Mouse (Mus musculus): ENCODE measurements around the gene Dph5. TPM values are rescaled to one million over a fixed set of nuclear protein-coding genes. Genes with fewer than 3 reads are reported as not detected.
"Not testable (repeated sequence)": the region's sequence is repeated elsewhere in the genome, so short reads cannot be mapped to it uniquely, and the experiment has no call there.

Dph5 gene
- polyA plus RNA-seq, 1 experiment from 2014 or later, result 30.8 TPM

- no peak overlapping the region for H3K9ac ChIP-seq (replicated peaks; ENCODE audit: low read depth, low read length)
- no peaks in the 10 kb centered on the region for H3K27me3 ChIP-seq (ENCODE audit: control insufficient read depth, insufficient read depth, low read length)
- H3K4me2 ChIP-seq (replicated peaks; ENCODE audit: low read depth, low read length), result no peak overlapping the region
- no peaks in the 10 kb centered on the region for H3K9me3 ChIP-seq (ENCODE audit: control insufficient read depth, low read depth, low read length)
- no peaks in the 10 kb centered on the region for H3K4me1 ChIP-seq (ENCODE audit: control insufficient read depth, insufficient read depth, low read length)
- H3K36me3 ChIP-seq (ENCODE audit: control insufficient read depth, insufficient read depth, low read length), result no peaks in the 10 kb centered on the region
- no peak overlapping the region for H3K27ac ChIP-seq (ENCODE audit: low read length)
- H3K4me3 ChIP-seq (ENCODE audit: low read depth, low read length), result no peak overlapping the region
- 80% methylated on average over 10 of the region's 10 CpGs for WGBS
- ATAC-seq (ENCODE audit: insufficient number of reproducible peaks, insufficient read depth, low FRiP score, low read depth), result no peak
These were observed 32.1 kb upstream of the Dph5 start for GRCm38 (mm10) chr3:115855576-115855975.

GRCm38 (mm10) chr3:115856484-115857022, 31.1 kb upstream of the Dph5 start:
- no peaks in the 10 kb centered on the region for H3K36me3 ChIP-seq (ENCODE audit: control insufficient read depth, insufficient read depth, low read length)
- no peak overlapping the region for H3K4me2 ChIP-seq (replicated peaks; ENCODE audit: low read depth, low read length)
- no peak overlapping the region for H3K27ac ChIP-seq (ENCODE audit: low read length)
- no peaks in the 10 kb centered on the region for H3K4me1 ChIP-seq (ENCODE audit: control insufficient read depth, insufficient read depth, low read length)
- no peaks in the 10 kb centered on the region for H3K9me3 ChIP-seq (ENCODE audit: control insufficient read depth, low read depth, low read length)
- no peaks in the 10 kb centered on the region for H3K27me3 ChIP-seq (ENCODE audit: control insufficient read depth, insufficient read depth, low read length)
- ATAC-seq (ENCODE audit: insufficient number of reproducible peaks, insufficient read depth, low FRiP score, low read depth), result no peak
- no peak overlapping the region for H3K4me3 ChIP-seq (ENCODE audit: low read depth, low read length)
- WGBS, result 34% methylated on average over 8 of the region's 8 CpGs
- H3K9ac ChIP-seq (replicated peaks; ENCODE audit: low read depth, low read length), result no peak overlapping the region

GRCm38 (mm10) chr3:115857436-115857835, 30.2 kb upstream of the Dph5 start:
- H3K4me1 ChIP-seq (ENCODE audit: control insufficient read depth, insufficient read depth, low read length), result no peaks in the 10 kb centered on the region
- no peak overlapping the region for H3K4me2 ChIP-seq (replicated peaks; ENCODE audit: low read depth, low read length)
- no peaks in the 10 kb centered on the region for H3K36me3 ChIP-seq (ENCODE audit: control insufficient read depth, insufficient read depth, low read length)
- ATAC-seq (ENCODE audit: insufficient number of reproducible peaks, insufficient read depth, low FRiP score, low read depth), result no peak
- H3K27me3 ChIP-seq (ENCODE audit: control insufficient read depth, insufficient read depth, low read length), result no peaks in the 10 kb centered on the region
- H3K9me3 ChIP-seq (ENCODE audit: control insufficient read depth, low read depth, low read length), result no peaks in the 10 kb centered on the region
- H3K27ac ChIP-seq (ENCODE audit: low read length), result no peak overlapping the region
- 89% methylated on average over 10 of the region's 10 CpGs for WGBS
- no peak overlapping the region for H3K9ac ChIP-seq (replicated peaks; ENCODE audit: low read depth, low read length)
- H3K4me3 ChIP-seq (ENCODE audit: low read depth, low read length), result no peak overlapping the region

- 86% methylated on average over 3 of the region's 3 CpGs for WGBS
- Histone ChIP-seq H3K4me1 (ENCODE audit: control insufficient read depth, insufficient read depth, low read length) (no peaks in the 10 kb centered on the region), H3K27me3 (ENCODE audit: control insufficient read depth, insufficient read depth, low read length) (no peaks in the 10 kb centered on the region), H3K4me3 (ENCODE audit: low read depth, low read length) (no peak overlapping the region), H3K4me2 (replicated peaks; ENCODE audit: low read depth, low read length) (no peak overlapping the region), H3K27ac (ENCODE audit: low read length) (no peak overlapping the region), H3K36me3 (ENCODE audit: control insufficient read depth, insufficient read depth, low read length) (no peaks in the 10 kb centered on the region), H3K9me3 (ENCODE audit: control insufficient read depth, low read depth, low read length) (no peaks in the 10 kb centered on the region), H3K9ac (replicated peaks; ENCODE audit: low read depth, low read length) (no peak overlapping the region)
- no peak for ATAC-seq (ENCODE audit: insufficient number of reproducible peaks, insufficient read depth, low FRiP score, low read depth)
These were observed 28.8 kb upstream of the Dph5 start for GRCm38 (mm10) chr3:115858822-115859221.

- 71% methylated on average over 1 of the region's 1 CpGs for WGBS
- not testable (repeated sequence) for ATAC-seq (ENCODE audit: insufficient number of reproducible peaks, insufficient read depth, low FRiP score, low read depth)
These were observed 26.9 kb upstream of the Dph5 start for GRCm38 (mm10) chr3:115860780-115861179.

GRCm38 (mm10) chr3:115863487-115863886, 24.1 kb upstream of the Dph5 start:
- no peaks in the 10 kb centered on the region for H3K9me3 ChIP-seq (ENCODE audit: control insufficient read depth, low read depth, low read length)
- ATAC-seq (ENCODE audit: insufficient number of reproducible peaks, insufficient read depth, low FRiP score, low read depth), result no peak
- no peak overlapping the region for H3K4me3 ChIP-seq (ENCODE audit: low read depth, low read length)
- no peak overlapping the region for H3K4me2 ChIP-seq (replicated peaks; ENCODE audit: low read depth, low read length)
- no peaks in the 10 kb centered on the region for H3K36me3 ChIP-seq (ENCODE audit: control insufficient read depth, insufficient read depth, low read length)
- H3K9ac ChIP-seq (replicated peaks; ENCODE audit: low read depth, low read length), result no peak overlapping the region
- H3K27ac ChIP-seq (ENCODE audit: low read length), result no peak overlapping the region
- 76% methylated on average over 4 of the region's 4 CpGs for WGBS
- no peaks in the 10 kb centered on the region for H3K27me3 ChIP-seq (ENCODE audit: control insufficient read depth, insufficient read depth, low read length)
- H3K4me1 ChIP-seq (ENCODE audit: control insufficient read depth, insufficient read depth, low read length), result no peaks in the 10 kb centered on the region

More at GRCm38 (mm10) chr3:115860780-115861179, 26.9 kb upstream of the Dph5 start:
- H3K4me3 ChIP-seq (ENCODE audit: low read depth, low read length); H3K9me3 ChIP-seq (ENCODE audit: control insufficient read depth, low read depth, low read length); H3K4me2 ChIP-seq (replicated peaks; ENCODE audit: low read depth, low read length); H3K27me3 ChIP-seq (ENCODE audit: control insufficient read depth, insufficient read depth, low read length); H3K36me3 ChIP-seq (ENCODE audit: control insufficient read depth, insufficient read depth, low read length); H3K9ac ChIP-seq (replicated peaks; ENCODE audit: low read depth, low read length); H3K4me1 ChIP-seq (ENCODE audit: control insufficient read depth, insufficient read depth, low read length); H3K27ac ChIP-seq (ENCODE audit: low read length): not testable (repeated sequence)

- Histone ChIP-seq H3K9me3 (ENCODE audit: control insufficient read depth, low read depth, low read length) (no peaks in the 10 kb centered on the region), H3K36me3 (ENCODE audit: control insufficient read depth, insufficient read depth, low read length) (no peaks in the 10 kb centered on the region), H3K27me3 (ENCODE audit: control insufficient read depth, insufficient read depth, low read length) (no peaks in the 10 kb centered on the region), H3K9ac (replicated peaks; ENCODE audit: low read depth, low read length) (no peak overlapping the region), H3K4me1 (ENCODE audit: control insufficient read depth, insufficient read depth, low read length) (no peaks in the 10 kb centered on the region), H3K4me3 (ENCODE audit: low read depth, low read length) (no peak overlapping the region), H3K27ac (ENCODE audit: low read length) (peak overlapping the region; percentile 86), H3K4me2 (replicated peaks; ENCODE audit: low read depth, low read length) (no peak overlapping the region)
- ATAC-seq (ENCODE audit: insufficient number of reproducible peaks, insufficient read depth, low FRiP score, low read depth), result peak; percentile 71; the same call in 1 of the 2 replicates
- 38% methylated on average over 4 of the region's 4 CpGs for WGBS
These were observed 20.5 kb upstream of the Dph5 start for GRCm38 (mm10) chr3:115867150-115867549.

GRCm38 (mm10) chr3:115867901-115868300, 19.7 kb upstream of the Dph5 start:
- 41% methylated on average over 1 of the region's 1 CpGs for WGBS

GRCm38 (mm10) chr3:115869360-115869759, 18.3 kb upstream of the Dph5 start:
- H3K4me3 ChIP-seq (ENCODE audit: low read depth, low read length), result no peak overlapping the region
- ATAC-seq (ENCODE audit: insufficient number of reproducible peaks, insufficient read depth, low FRiP score, low read depth), result no peak
- no peaks in the 10 kb centered on the region for H3K4me1 ChIP-seq (ENCODE audit: control insufficient read depth, insufficient read depth, low read length)
- no peaks in the 10 kb centered on the region for H3K27me3 ChIP-seq (ENCODE audit: control insufficient read depth, insufficient read depth, low read length)
- H3K4me2 ChIP-seq (replicated peaks; ENCODE audit: low read depth, low read length), result no peak overlapping the region
- no peaks in the 10 kb centered on the region for H3K9me3 ChIP-seq (ENCODE audit: control insufficient read depth, low read depth, low read length)
- 48% methylated on average over 2 of the region's 2 CpGs for WGBS
- H3K9ac ChIP-seq (replicated peaks; ENCODE audit: low read depth, low read length), result no peak overlapping the region
- H3K27ac ChIP-seq (ENCODE audit: low read length), result no peak overlapping the region
- H3K36me3 ChIP-seq (ENCODE audit: control insufficient read depth, insufficient read depth, low read length), result no peaks in the 10 kb centered on the region

More at GRCm38 (mm10) chr3:115867901-115868300, 19.7 kb upstream of the Dph5 start:
- Histone ChIP-seq H3K4me1 (ENCODE audit: control insufficient read depth, insufficient read depth, low read length) (no peaks in the 10 kb centered on the region), H3K27me3 (ENCODE audit: control insufficient read depth, insufficient read depth, low read length) (no peaks in the 10 kb centered on the region), H3K4me3 (ENCODE audit: low read depth, low read length) (no peak overlapping the region), H3K9ac (replicated peaks; ENCODE audit: low read depth, low read length) (no peak overlapping the region), H3K27ac (ENCODE audit: low read length) (peak overlapping the region; percentile 1; the same call in 1 of the 2 replicates), H3K36me3 (ENCODE audit: control insufficient read depth, insufficient read depth, low read length) (no peaks in the 10 kb centered on the region), H3K9me3 (ENCODE audit: control insufficient read depth, low read depth, low read length) (no peaks in the 10 kb centered on the region), H3K4me2 (replicated peaks; ENCODE audit: low read depth, low read length) (no peak overlapping the region)
- ATAC-seq (ENCODE audit: insufficient number of reproducible peaks, insufficient read depth, low FRiP score, low read depth), result no peak

Data from stomach, embryonic 14.5 days (tissue).